Mouse (Mus musculus): ENCODE data around the gene Mthfd1.

DNA sequence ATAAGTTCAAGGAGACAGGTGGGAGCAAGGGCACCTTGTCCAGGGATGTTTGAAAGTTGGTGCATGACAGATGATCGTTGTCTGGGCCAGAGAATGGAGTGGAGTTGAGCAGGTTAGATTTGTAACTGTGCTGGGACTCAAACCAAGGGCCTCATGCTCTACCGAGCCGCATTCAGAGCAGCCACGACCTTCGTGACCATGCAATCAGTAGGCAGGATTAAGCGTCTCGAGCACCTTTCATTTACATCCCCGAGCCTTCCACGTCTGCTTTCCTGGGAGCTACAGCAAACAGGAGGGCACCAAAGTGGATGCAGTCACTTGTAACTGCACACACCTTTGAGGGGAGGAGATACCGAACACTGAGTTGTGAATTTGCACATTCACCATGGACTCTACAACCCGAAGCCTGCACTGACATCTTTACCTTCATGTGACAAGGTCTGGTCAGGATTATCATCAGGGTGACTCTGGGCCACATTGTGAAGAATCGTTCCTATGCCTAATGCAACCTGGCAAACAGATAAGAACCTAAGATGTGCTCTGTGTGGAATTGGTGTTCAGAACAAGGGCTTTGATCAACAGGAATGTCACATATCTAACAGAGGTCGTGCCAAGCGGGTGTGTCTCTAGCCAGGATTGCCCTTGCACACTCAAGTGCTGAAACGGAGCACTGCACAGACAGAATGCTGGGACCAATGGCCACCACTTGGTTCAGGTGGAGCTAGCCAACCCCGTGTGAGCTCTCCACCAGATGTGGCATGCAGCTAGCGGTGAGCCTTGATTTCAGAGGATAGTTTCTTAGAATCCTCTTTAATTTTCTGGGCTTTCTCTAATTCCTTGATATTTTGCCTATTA is 81.2 kb downstream of the Mthfd1 start:
- no peak for TF ChIP-seq ZNF384 (IDR thresholded peaks at IDR 0.05; ENCODE audit: low read depth, low read length)
- no peak for TF ChIP-seq CHD2 (IDR thresholded peaks at IDR 0.05; ENCODE audit: low read depth, low read length)
- TF ChIP-seq MAFK (IDR thresholded peaks at IDR 0.05; ENCODE audit: insufficient read depth, low read depth, low read length): no peak
- TF ChIP-seq HCFC1 (IDR thresholded peaks at IDR 0.05; ENCODE audit: borderline replicate concordance, insufficient read depth, low read length): no peak
- no peak for TF ChIP-seq ZC3H11A (IDR thresholded peaks at IDR 0.05; ENCODE audit: borderline replicate concordance, low read depth, low read length)

Measured in ES-E14 (cell line).